Mouse (Mus musculus): ENCODE data around the gene Prkci. TPM values are rescaled to one million over a fixed set of nuclear protein-coding genes. Genes with fewer than 3 reads are reported as not detected.

Gene Prkci
- total RNA-seq (2023) = 10 to 100 TPM; 13.7 to 17.5 TPM

DNA sequence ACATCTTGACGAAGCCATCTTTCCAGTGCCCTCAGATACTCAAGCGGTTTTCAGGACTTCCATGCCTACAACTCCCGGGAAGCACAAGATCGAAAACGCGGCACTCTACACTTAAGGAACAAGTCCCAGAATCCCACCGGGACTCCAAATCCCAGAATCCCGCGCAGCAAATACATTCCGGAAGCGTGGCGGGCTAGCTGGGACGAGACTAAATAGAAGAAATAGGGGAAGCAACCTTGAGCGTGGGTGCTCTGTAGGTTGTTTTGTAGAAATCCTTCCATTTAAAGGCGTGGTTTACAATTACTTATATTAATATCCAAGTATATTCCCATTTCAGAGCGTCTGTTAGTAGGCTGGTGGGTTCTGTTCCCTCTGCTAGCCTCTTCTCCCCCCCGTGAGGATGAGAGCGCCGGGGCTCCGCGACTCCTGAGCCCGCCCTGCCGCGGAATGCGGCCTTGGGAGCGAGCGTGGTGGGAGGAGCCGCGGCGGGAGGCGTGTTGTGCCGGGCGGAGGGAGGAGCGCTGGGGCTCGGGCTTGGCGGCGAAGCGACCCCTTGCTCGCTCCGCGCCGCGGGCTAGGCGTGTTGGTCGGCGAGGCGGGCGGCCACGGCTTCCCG lies at the start of gene Prkci:
Prkci (plus strand) TSS at position 465 of the 616 bp plus-strand sequence.

DNA sequence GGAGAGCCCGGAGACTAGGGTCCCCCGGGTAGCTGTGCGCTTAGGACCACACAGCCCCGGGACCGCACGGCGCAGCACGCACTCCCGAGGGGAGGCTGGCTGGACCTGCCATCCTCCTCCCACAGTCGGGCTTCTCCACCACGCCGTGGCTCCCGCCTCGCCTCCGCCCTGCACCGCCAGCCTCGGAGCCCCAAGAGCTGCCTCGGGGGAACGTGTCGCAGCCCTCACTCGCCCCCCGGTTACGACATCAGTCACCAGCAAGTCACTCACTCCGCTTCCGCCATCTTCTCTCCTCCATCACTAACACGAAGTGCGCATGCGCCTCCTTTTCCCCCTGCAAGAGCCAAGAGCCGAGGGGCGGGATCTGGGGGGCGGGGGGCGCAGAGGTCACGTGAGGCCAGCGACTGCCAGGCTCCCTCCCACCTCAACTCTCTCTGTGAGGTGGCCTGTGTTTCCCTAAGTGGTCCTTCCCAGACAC lies 26.4 kb upstream of the Prkci start, which contains the start of gene Phc3:
Phc3 (minus strand) TSS at position 312 of the 478 bp plus-strand sequence.

GRCm38 (mm10) chr3:31094531-31095178 lies 99.1 kb downstream of the Prkci start, which contains the start of gene Skil:
Gene Skil, plus strand, starts transcription at chr3:31095058.

Other genes starting within 250 kb of the Prkci start
- not detected for gene Samd7, start 249.5 kb upstream of the Prkci start, total RNA-seq (2023)
- 10 to 100 TPM; 47.1 to 54.4 TPM for gene Sec62, start 202.9 kb upstream of the Prkci start, total RNA-seq (2023)
- gene Gpr160, start 139.8 kb upstream of the Prkci start, total RNA-seq (2023) = 10 to 100 TPM; 14.5 to 17.8 TPM
- gene Phc3, start 26.3 kb upstream of the Prkci start, total RNA-seq (2023) = 10 to 100 TPM; 49.9 to 51.5 TPM
- gene Skil, start 99.3 kb downstream of the Prkci start, total RNA-seq (2023) = 100 to 1,000 TPM; 130 to 135 TPM
- not detected for gene Cldn11, start 154.2 kb downstream of the Prkci start, total RNA-seq (2023)